Mouse (Mus musculus) stomach, embryonic 15.5 days (tissue): Measurements from ENCODE around the gene Ramp2. TPM values are rescaled to one million over a fixed set of nuclear protein-coding genes. Genes with fewer than 3 reads are reported as not detected.

Source experiments
- ATAC-seq: fragments of 200-750 bp; cut with Nextera tagmentation; 2 replicates; pipeline ENCODE4 v1.8.0; 2017; ENCODE audit warnings: low read depth, moderate number of reproducible peaks, moderate TSS enrichment; ENCODE audit not compliant: insufficient read depth, low FRiP score
- H3K27ac ChIP-seq: fragments of 300-500 bp; sonication (generic); 2 replicates; pipeline ENCODE4 v1.5.1; 2015; ENCODE audit warnings: mild to moderate bottlenecking, inconsistent platforms
- H3K27me3 ChIP-seq: fragments of 300-500 bp; sonication (generic); replicated peaks from 2 replicates; pipeline ENCODE4 v1.6.1; 2015; ENCODE audit warnings: inconsistent platforms
- H3K36me3 ChIP-seq: fragments of 300-500 bp; sonication (generic); 2 replicates; pipeline ENCODE4 v1.6.1; 2015; ENCODE audit warnings: inconsistent platforms
- H3K4me1 ChIP-seq: fragments of 300-500 bp; sonication (generic); 2 replicates; pipeline ENCODE4 v1.6.1; 2015; ENCODE audit warnings: inconsistent platforms
- H3K4me2 ChIP-seq: fragments of 300-500 bp; sonication (generic); 2 replicates; pipeline ENCODE4 v1.6.1; 2015; ENCODE audit warnings: mild to moderate bottlenecking, inconsistent platforms
- H3K4me3 ChIP-seq: fragments of 300-500 bp; sonication (generic); replicated peaks from 2 replicates; pipeline ENCODE4 v1.5.1; 2015; ENCODE audit warnings: inconsistent platforms
- H3K9ac ChIP-seq: fragments of 300-500 bp; sonication (generic); 2 replicates; pipeline ENCODE4 v1.6.1; 2015; ENCODE audit warnings: inconsistent platforms
- H3K9me3 ChIP-seq: fragments of 300-500 bp; sonication (generic); 2 replicates; pipeline ENCODE4 v1.6.1; 2016; ENCODE audit warnings: inconsistent platforms
- WGBS: fragments of 180-500 bp; shearing (Covaris S2); methylation state at CpG from one replicate; pipeline ENCODE4 v1.1.7; 2015; 5-methylcytosine and 5-hydroxymethylcytosine counted together
- polyA plus RNA-seq: library from polyadenylated mRNA; unstranded; fragments of >200 nt; fragmentation: Nextera tagmentation; extraction: Ambion mirVana; gene quantifications from 2 replicates; pipeline ENCODE4 v1.2.1, GENCODE M21; 2015

Gene Ramp2
- polyA plus RNA-seq, 1 experiment from 2014 or later, result 111 TPM

- WGBS, result 49% methylated on average over 4 of the region's 4 CpGs
- Histone ChIP-seq H3K9me3 (no peaks in the 10 kb centered on the region), H3K4me3 (no peak overlapping the region)
These were observed 757 bp upstream of the Ramp2 start for GRCm38 (mm10) chr11:101245071-101245470.

GRCm38 (mm10) chr11:101246702-101247012, 829 bp downstream of the Ramp2 start:
- ATAC-seq, result 0 out of 2 replicates have a peak, but pooled peaks have one; percentile 12
- WGBS, result 10% methylated on average over 7 of the region's 7 CpGs
- Histone ChIP-seq H3K4me3 (peak overlapping the region; percentile 66), H3K27ac (peak overlapping the region; percentile 91), H3K9ac (peak overlapping the region; percentile 63; the same call in 1 of the 2 replicates), H3K36me3 (no peaks in the 10 kb centered on the region), H3K27me3 (no peaks in the 10 kb centered on the region), H3K4me2 (peak overlapping the region; percentile 94), H3K4me1 (peaks cover 11% of the 10 kb centered on the region; the same call in 1 of the 2 replicates), H3K9me3 (no peaks in the 10 kb centered on the region)

More at GRCm38 (mm10) chr11:101245071-101245470, 757 bp upstream of the Ramp2 start:
- ATAC-seq, result no peak
- no peaks in the 10 kb centered on the region for H3K27me3 ChIP-seq
- H3K4me1 ChIP-seq, result peaks cover 11% of the 10 kb centered on the region; the same call in 1 of the 2 replicates
- H3K9ac ChIP-seq, result no peak overlapping the region
- H3K36me3 ChIP-seq, result no peaks in the 10 kb centered on the region
- H3K27ac ChIP-seq, result peak overlapping the region; percentile 91
- H3K4me2 ChIP-seq, result peak overlapping the region; percentile 94; the same call in 1 of the 2 replicates

- H3K36me3 ChIP-seq, result no peaks in the 10 kb centered on the region
- peak overlapping the region; percentile 94 for H3K4me2 ChIP-seq
- H3K4me1 ChIP-seq, result peaks cover 13% of the 10 kb centered on the region; the same call in 1 of the 2 replicates
- H3K9me3 ChIP-seq, result no peaks in the 10 kb centered on the region
- WGBS, result 81% methylated on average over 6 of the region's 6 CpGs
- no peak overlapping the region for H3K27ac ChIP-seq
- H3K9ac ChIP-seq, result no peak overlapping the region
- peak overlapping the region; percentile 66 for H3K4me3 ChIP-seq
- H3K27me3 ChIP-seq, result no peaks in the 10 kb centered on the region
- no peak for ATAC-seq
These were observed 1.7 kb downstream of the Ramp2 start for GRCm38 (mm10) chr11:101247521-101248030.

- Histone ChIP-seq H3K4me1 (peaks cover 17% of the 10 kb centered on the region; the same call in 1 of the 2 replicates), H3K27me3 (no peaks in the 10 kb centered on the region), H3K9ac (no peak overlapping the region), H3K36me3 (no peaks in the 10 kb centered on the region), H3K9me3 (no peaks in the 10 kb centered on the region), H3K27ac (peak overlapping the region; percentile 48; the same call in 1 of the 2 replicates), H3K4me3 (no peak overlapping the region; the same call in 1 of the 2 replicates), H3K4me2 (peak overlapping the region; percentile 94)
- 27% methylated on average over 14 of the region's 14 CpGs for WGBS
- no peak for ATAC-seq
These were observed 2.6 kb downstream of the Ramp2 start for GRCm38 (mm10) chr11:101248258-101248994.

GRCm38 (mm10) chr11:101251031-101251430, 5.2 kb downstream of the Ramp2 start:
- Histone ChIP-seq H3K4me1 (peaks cover 25% of the 10 kb centered on the region), H3K4me2 (no peak overlapping the region), H3K27ac (no peak overlapping the region), H3K4me3 (no peak overlapping the region), H3K9ac (no peak overlapping the region), H3K36me3 (0 out of 2 replicates have a peak, but pooled peaks cover 1% of the 10 kb centered on the region), H3K9me3 (no peaks in the 10 kb centered on the region), H3K27me3 (no peaks in the 10 kb centered on the region)
- 59% methylated on average over 2 of the region's 2 CpGs for WGBS
- no peak for ATAC-seq

GRCm38 (mm10) chr11:101252941-101253340, 7.1 kb downstream of the Ramp2 start:
- no peaks in the 10 kb centered on the region for H3K9me3 ChIP-seq
- H3K27ac ChIP-seq, result peak overlapping the region; percentile 93
- peak overlapping the region; percentile 87 for H3K4me3 ChIP-seq
- H3K4me1 ChIP-seq, result peaks cover 17% of the 10 kb centered on the region
- H3K9ac ChIP-seq, result peak overlapping the region; percentile 88; the same call in 1 of the 2 replicates
- WGBS, result 4% methylated on average over 7 of the region's 7 CpGs
- peak overlapping the region; percentile 92 for H3K4me2 ChIP-seq
- ATAC-seq, result no peak
- H3K36me3 ChIP-seq, result peaks cover 7% of the 10 kb centered on the region; the same call in 1 of the 2 replicates
- H3K27me3 ChIP-seq, result no peaks in the 10 kb centered on the region

- under 1% methylated on average over 40 of the region's 40 CpGs for WGBS
- peaks cover 23% of the 10 kb centered on the region for H3K4me1 ChIP-seq
These were observed 8.0 kb downstream of the Ramp2 start, which contains the start of gene Vps25 for GRCm38 (mm10) chr11:101253613-101254389. Vps25 (plus strand) TSS chr11:101253707.

GRCm38 (mm10) chr11:101255826-101256775, 10.3 kb downstream of the Ramp2 start:
- Histone ChIP-seq H3K4me2 (no peak overlapping the region), H3K27me3 (no peaks in the 10 kb centered on the region), H3K9ac (no peak overlapping the region), H3K9me3 (no peaks in the 10 kb centered on the region), H3K36me3 (peaks cover 15% of the 10 kb centered on the region), H3K4me1 (peaks cover 38% of the 10 kb centered on the region), H3K27ac (no peak overlapping the region), H3K4me3 (no peak overlapping the region)
- WGBS, result 86% methylated on average over 13 of the region's 13 CpGs
- no peak for ATAC-seq

More at GRCm38 (mm10) chr11:101253613-101254389, 8.0 kb downstream of the Ramp2 start, which contains the start of gene Vps25:
- ATAC-seq, result peak; percentile 71
- Histone ChIP-seq H3K9ac (peak within 1 kb of the TSS; percentile 88), H3K27ac (peak within 1 kb of the TSS; percentile 93), H3K36me3 (peaks cover 15% of the 10 kb centered on the region), H3K9me3 (no peaks in the 10 kb centered on the region), H3K27me3 (no peaks in the 10 kb centered on the region), H3K4me3 (peak within 1 kb of the TSS; percentile 87), H3K4me2 (peak within 1 kb of the TSS; percentile 92)

- H3K4me1 ChIP-seq, result peaks cover 52% of the 10 kb centered on the region
- H3K27me3 ChIP-seq, result peaks cover 18% of the 10 kb centered on the region
- no peak overlapping the region for H3K9ac ChIP-seq
- peak overlapping the region; percentile 61 for H3K4me3 ChIP-seq
- H3K9me3 ChIP-seq, result no peaks in the 10 kb centered on the region
- ATAC-seq, result peak; percentile 33
- H3K4me2 ChIP-seq, result peak overlapping the region; percentile 94
- peak overlapping the region; percentile 92 for H3K27ac ChIP-seq
- WGBS, result 11% methylated on average over 6 of the region's 6 CpGs
- H3K36me3 ChIP-seq, result peaks cover 15% of the 10 kb centered on the region
These were observed 13.5 kb downstream of the Ramp2 start for GRCm38 (mm10) chr11:101259261-101259712.

GRCm38 (mm10) chr11:101259948-101260825, 14.4 kb downstream of the Ramp2 start, which contains the start of gene Wnk4:
Wnk4 (plus strand) TSS chr11:101260567.
- Histone ChIP-seq H3K9ac (peak within 1 kb of the TSS; percentile 82), H3K27ac (peak within 1 kb of the TSS; percentile 92), H3K4me3 (peak within 1 kb of the TSS; percentile 61), H3K36me3 (peaks cover 15% of the 10 kb centered on the region), H3K4me2 (peak within 1 kb of the TSS; percentile 94), H3K9me3 (no peaks in the 10 kb centered on the region), H3K4me1 (peaks cover 52% of the 10 kb centered on the region), H3K27me3 (peaks cover 24% of the 10 kb centered on the region)
- ATAC-seq, result peak; percentile 85
- 1% methylated on average over 43 of the region's 43 CpGs for WGBS
